Mouse (Mus musculus) heart, embryonic 12.5 days (tissue): ENCODE results near the gene Nmnat2. TPM values are rescaled to one million over a fixed set of nuclear protein-coding genes. Genes with fewer than 3 reads are reported as not detected.

Experiments
- ATAC-seq: fragments of 200-750 bp; cut with Nextera tagmentation; 2 replicates; pipeline ENCODE4 v1.8.0; 2017; ENCODE audit warnings: moderate TSS enrichment, moderate library complexity; ENCODE audit not compliant: insufficient number of reproducible peaks, low FRiP score
- H3K27ac ChIP-seq: fragments of 300-500 bp; sonication (generic); 2 replicates; pipeline ENCODE4 v1.5.1; 2016; ENCODE audit warnings: mild to moderate bottlenecking, moderate library complexity; ENCODE audit not compliant: poor library complexity, severe bottlenecking
- H3K27me3 ChIP-seq: fragments of 300-500 bp; sonication (generic); replicated peaks from 2 replicates; pipeline ENCODE4 v1.6.1; 2016; ENCODE audit warnings: mild to moderate bottlenecking, moderate library complexity
- H3K36me3 ChIP-seq: fragments of 300-500 bp; sonication (generic); 2 replicates; pipeline ENCODE4 v1.6.1; 2016; ENCODE audit warnings: mild to moderate bottlenecking, moderate library complexity
- H3K4me1 ChIP-seq: fragments of 300-500 bp; sonication (generic); replicated peaks from 2 replicates; pipeline ENCODE4 v1.6.1; 2016; ENCODE audit warnings: mild to moderate bottlenecking
- H3K4me2 ChIP-seq: fragments of 300-500 bp; sonication (generic); 2 replicates; pipeline ENCODE4 v1.6.1; 2016; ENCODE audit warnings: mild to moderate bottlenecking, moderate library complexity
- H3K4me3 ChIP-seq: fragments of 300-500 bp; sonication (generic); 2 replicates; pipeline ENCODE4 v1.5.1; 2016; ENCODE audit warnings: mild to moderate bottlenecking
- H3K9ac ChIP-seq: fragments of 300-500 bp; sonication (generic); 2 replicates; pipeline ENCODE4 v1.6.1; 2016; ENCODE audit warnings: mild to moderate bottlenecking, moderate library complexity
- H3K9me3 ChIP-seq: fragments of 300-500 bp; sonication (generic); replicated peaks from 2 replicates; pipeline ENCODE4 v1.6.1; 2016; ENCODE audit warnings: mild to moderate bottlenecking, moderate library complexity
- WGBS: fragments of 180-500 bp; shearing (Covaris S2); methylation state at CpG from one replicate; pipeline ENCODE4 v1.1.7; 2016; 5-methylcytosine and 5-hydroxymethylcytosine counted together
- polyA plus RNA-seq: library from polyadenylated mRNA; unstranded; fragments of >200 nt; fragmentation: Nextera tagmentation; extraction: Ambion mirVana; gene quantifications from 2 replicates; pipeline ENCODE4 v1.2.1, GENCODE M21; 2016

Nmnat2 gene
- polyA plus RNA-seq, 1 experiment from 2014 or later: 1.2 TPM

- no peak overlapping the region for H3K4me2 ChIP-seq
- H3K9ac ChIP-seq: no peak overlapping the region
- 58% methylated on average over 10 of the region's 10 CpGs for WGBS
- no peak overlapping the region for H3K4me3 ChIP-seq
- peaks cover 27% of the 10 kb centered on the region for H3K4me1 ChIP-seq
- no peaks in the 10 kb centered on the region for H3K36me3 ChIP-seq
- no peaks in the 10 kb centered on the region for H3K9me3 ChIP-seq
- H3K27ac ChIP-seq: peak overlapping the region; percentile 58; the same call in 1 of the 2 replicates
- H3K27me3 ChIP-seq: no peaks in the 10 kb centered on the region
- peak; percentile 43; the same call in 1 of the 2 replicates for ATAC-seq
These were observed 198.9 kb downstream of the Nmnat2 start for GRCm38 (mm10) chr1:153153619-153154137.

DNA sequence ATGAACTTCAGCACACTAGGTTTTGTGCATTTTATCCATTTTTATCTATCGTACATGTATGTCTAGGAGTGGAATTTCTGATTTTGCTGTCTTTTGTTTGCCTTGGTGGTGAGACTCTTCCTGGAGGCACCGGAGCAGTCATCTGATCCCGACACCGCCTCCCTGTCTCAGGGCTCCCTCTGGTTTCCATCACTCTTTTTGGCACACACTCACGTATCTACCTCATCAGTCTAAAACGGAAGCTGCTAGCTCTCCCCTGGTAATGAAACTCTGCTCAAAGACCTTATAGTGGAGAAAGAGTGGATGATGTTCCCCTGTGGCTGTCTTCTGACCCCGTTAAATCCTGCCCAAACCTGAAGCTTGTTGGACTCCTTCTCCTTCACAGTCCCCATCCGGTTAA is 200.6 kb downstream of the Nmnat2 start:
- Histone ChIP-seq H3K4me2 (no peak overlapping the region), H3K9ac (no peak overlapping the region), H3K4me1 (peaks cover 27% of the 10 kb centered on the region), H3K27ac (no peak overlapping the region), H3K27me3 (no peaks in the 10 kb centered on the region), H3K9me3 (no peaks in the 10 kb centered on the region), H3K4me3 (no peak overlapping the region), H3K36me3 (no peaks in the 10 kb centered on the region)
- WGBS: 40% methylated on average over 8 of the region's 8 CpGs
- ATAC-seq: no peak

GRCm38 (mm10) chr1:153157021-153157623 is 202.3 kb downstream of the Nmnat2 start:
- Histone ChIP-seq H3K36me3 (no peaks in the 10 kb centered on the region), H3K4me2 (no peak overlapping the region)
- WGBS: 71% methylated on average over 5 of the region's 5 CpGs

GRCm38 (mm10) chr1:153159137-153159536 is 204.3 kb downstream of the Nmnat2 start:
- no peaks in the 10 kb centered on the region for H3K36me3 ChIP-seq
- no peak overlapping the region for H3K4me3 ChIP-seq
- WGBS: 90% methylated on average over 4 of the region's 4 CpGs
- ATAC-seq: no peak
- H3K27me3 ChIP-seq: no peaks in the 10 kb centered on the region
- no peaks in the 10 kb centered on the region for H3K9me3 ChIP-seq
- peaks cover 10% of the 10 kb centered on the region for H3K4me1 ChIP-seq
- H3K9ac ChIP-seq: no peak overlapping the region
- H3K27ac ChIP-seq: no peak overlapping the region
- H3K4me2 ChIP-seq: no peak overlapping the region

More at GRCm38 (mm10) chr1:153157021-153157623, 202.3 kb downstream of the Nmnat2 start:
- Histone ChIP-seq H3K9me3 (no peaks in the 10 kb centered on the region), H3K9ac (no peak overlapping the region), H3K4me3 (no peak overlapping the region), H3K27ac (no peak overlapping the region), H3K27me3 (no peaks in the 10 kb centered on the region), H3K4me1 (peaks cover 25% of the 10 kb centered on the region)
- no peak for ATAC-seq

DNA sequence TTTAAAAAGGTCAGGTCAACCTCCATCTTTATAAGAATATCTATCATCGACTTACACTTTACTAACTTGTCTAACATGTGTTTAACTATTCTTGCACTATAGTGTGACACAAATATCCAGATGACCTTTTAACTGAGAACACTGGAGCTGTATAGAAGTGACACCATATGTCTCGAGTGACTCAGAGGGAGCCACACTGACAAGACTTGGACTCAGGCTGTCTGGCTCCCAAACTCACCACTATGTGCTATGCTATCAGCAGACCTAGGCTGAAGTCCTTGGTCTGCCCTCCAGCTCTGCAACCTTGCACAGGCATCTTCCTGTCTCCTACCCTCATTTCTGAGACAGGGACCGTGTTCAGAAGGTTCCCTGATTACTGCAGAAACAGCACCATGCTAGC is 209.0 kb downstream of the Nmnat2 start:
- peaks cover 6% of the 10 kb centered on the region; the same call in 1 of the 2 replicates for H3K4me1 ChIP-seq
- H3K4me2 ChIP-seq: no peak overlapping the region
- H3K36me3 ChIP-seq: no peaks in the 10 kb centered on the region
- no peak overlapping the region for H3K4me3 ChIP-seq
- WGBS: 58% methylated on average over 3 of the region's 3 CpGs
- no peak for ATAC-seq
- H3K27me3 ChIP-seq: no peaks in the 10 kb centered on the region
- no peak overlapping the region for H3K27ac ChIP-seq
- no peak overlapping the region for H3K9ac ChIP-seq
- no peaks in the 10 kb centered on the region for H3K9me3 ChIP-seq

DNA sequence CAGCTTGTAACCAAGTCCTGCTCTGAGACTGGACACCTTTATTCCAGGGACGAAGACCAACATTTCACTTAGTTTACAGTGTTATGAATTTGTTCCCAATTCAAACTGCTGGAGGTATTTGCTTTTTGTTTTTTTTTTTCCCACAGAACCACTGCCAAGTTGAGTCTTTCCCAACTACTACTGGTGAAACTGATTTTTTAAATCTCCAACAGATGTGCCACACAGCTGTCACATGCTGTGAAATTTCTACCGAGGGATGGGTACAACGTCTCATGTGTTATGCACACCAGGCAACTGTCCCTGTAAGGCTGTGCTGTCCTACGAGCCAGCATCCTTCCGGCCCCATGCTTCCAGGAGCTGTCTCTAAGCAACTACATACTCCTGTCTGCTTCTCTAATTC is 213.5 kb downstream of the Nmnat2 start:
- no peaks in the 10 kb centered on the region for H3K9me3 ChIP-seq
- peaks cover 21% of the 10 kb centered on the region for H3K4me1 ChIP-seq
- no peak overlapping the region for H3K4me3 ChIP-seq
- no peak overlapping the region for H3K4me2 ChIP-seq
- ATAC-seq: no peak
- no peak overlapping the region for H3K9ac ChIP-seq
- WGBS: 81% methylated on average over 5 of the region's 5 CpGs
- no peak overlapping the region for H3K27ac ChIP-seq
- H3K36me3 ChIP-seq: no peaks in the 10 kb centered on the region
- H3K27me3 ChIP-seq: no peaks in the 10 kb centered on the region

Other genes starting within 250 kb of the Nmnat2 start
- not detected in 2 replicates for gene Apobec4, start 204.4 kb upstream of the Nmnat2 start, polyA plus RNA-seq
- 66.1 and 73.5 TPM in 2 replicates for gene Rgl1, start 188.6 kb upstream of the Nmnat2 start, polyA plus RNA-seq
- 245 and 249 TPM in 2 replicates for gene Arpc5, start 188.5 kb upstream of the Nmnat2 start, polyA plus RNA-seq
- 3.4 and 4.4 TPM in 2 replicates for gene Ncf2, start 154.8 kb upstream of the Nmnat2 start, polyA plus RNA-seq
- 32.3 and 34.2 TPM in 2 replicates for gene Smg7, start 52.3 kb upstream of the Nmnat2 start, polyA plus RNA-seq
- 8.7 and 9.8 TPM in 2 replicates for gene Lamc2, start 231.5 kb downstream of the Nmnat2 start, polyA plus RNA-seq